Mouse (Mus musculus) liver, adult (tissue): ENCODE data around the gene 2410131K14Rik.

Experiments used
- GATA4 ChIP-seq: IDR thresholded peaks from 2 replicates; pipeline ENCODE4 v1.6.1; 2014; ENCODE audit warnings: mild to moderate bottlenecking, low read length; ENCODE audit not compliant: insufficient replicate concordance

2410131K14Rik gene

GRCm38 (mm10) chr5:118244606-118245443, at the start of gene 2410131K14Rik, which contains the start of gene Rnft2:
TSS of gene 2410131K14Rik (plus strand) at chr5:118245227.
TSS of gene Rnft2 (minus strand) at chr5:118245116.
- TF ChIP-seq GATA4 = peak; percentile 68; the same call in 1 of the 2 replicates

- TF ChIP-seq GATA4 = no peak
Measured at GRCm38 (mm10) chr5:118197421-118197820, 47.6 kb upstream of the 2410131K14Rik start.

- TF ChIP-seq GATA4 = no peak
Measured at GRCm38 (mm10) chr5:118199670-118200069, 45.4 kb upstream of the 2410131K14Rik start.

GRCm38 (mm10) chr5:118204675-118205440, 40.2 kb upstream of the 2410131K14Rik start:
- TF ChIP-seq GATA4 = no peak

GRCm38 (mm10) chr5:118205852-118206251, 39.2 kb upstream of the 2410131K14Rik start:
- no peak for TF ChIP-seq GATA4

- no peak for TF ChIP-seq GATA4
Measured at GRCm38 (mm10) chr5:118214012-118214411, 31.0 kb upstream of the 2410131K14Rik start.

GRCm38 (mm10) chr5:118214418-118215154, 30.4 kb upstream of the 2410131K14Rik start:
- no peak for TF ChIP-seq GATA4

- no peak for TF ChIP-seq GATA4
Measured at GRCm38 (mm10) chr5:118217410-118217809, 27.6 kb upstream of the 2410131K14Rik start.

- no peak for TF ChIP-seq GATA4
Measured at GRCm38 (mm10) chr5:118223142-118223757, 21.8 kb upstream of the 2410131K14Rik start.

GRCm38 (mm10) chr5:118230071-118230611, 14.9 kb upstream of the 2410131K14Rik start:
- TF ChIP-seq GATA4 = no peak

- TF ChIP-seq GATA4 = no peak
Measured at GRCm38 (mm10) chr5:118236891-118237290, 8.1 kb upstream of the 2410131K14Rik start.

GRCm38 (mm10) chr5:118239671-118240070, 5.4 kb upstream of the 2410131K14Rik start:
- TF ChIP-seq GATA4 = no peak

- no peak for TF ChIP-seq GATA4
Measured at GRCm38 (mm10) chr5:118245606-118246308, 730 bp downstream of the 2410131K14Rik start.

GRCm38 (mm10) chr5:118247378-118247777, 2.4 kb downstream of the 2410131K14Rik start:
- no peak for TF ChIP-seq GATA4
